Mouse (Mus musculus): ENCODE data around the gene Olfr191. TPM values are rescaled to one million over a fixed set of nuclear protein-coding genes. Genes with fewer than 3 reads are reported as not detected.
"Not testable (repeated sequence)": the region's sequence is repeated elsewhere in the genome, so short reads cannot be mapped to it uniquely, and the experiment has no call there.

Olfr191 gene
- not detected for total RNA-seq (2021)

- intact Hi-C loops (cut with DNase I); DNase-seq: not testable (repeated sequence)
Measured at GRCm38 (mm10) chr16:59089722-59090121, at the start of gene Olfr191. Gene Olfr191 (minus strand): TSS chr16:59089822.

GRCm38 (mm10) chr16:59130740-59131139, 41.1 kb upstream of the Olfr191 start:
- DNase-seq, result no peak
- intact Hi-C loops (cut with DNase I), result no loop called here

DNA sequence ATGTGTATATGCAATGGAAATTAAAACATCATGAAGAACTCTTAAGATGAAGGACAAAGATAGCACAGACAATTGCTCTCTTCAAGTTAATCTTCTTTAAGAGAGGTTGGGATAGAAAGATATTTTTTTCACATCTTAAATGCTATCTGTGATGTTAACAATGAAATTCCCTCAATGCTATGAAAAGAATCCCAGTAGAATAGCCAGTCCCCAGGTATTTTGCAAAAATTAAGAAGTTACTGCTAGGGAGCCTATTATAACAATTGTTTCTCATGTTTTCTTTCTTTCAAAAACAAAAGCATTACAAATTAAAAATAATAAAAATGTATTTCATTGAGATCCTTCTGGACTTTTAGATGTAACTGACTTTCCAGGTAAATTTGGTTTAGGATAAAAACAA, 31.3 kb upstream of the Olfr191 start, which contains the start of gene Olfr194:
TSS of gene Olfr194 (minus strand) at position 101 of the 400 bp plus-strand sequence.
- DNase-seq, result no peak

GRCm38 (mm10) chr16:59111781-59112180, 22.2 kb upstream of the Olfr191 start, which contains the start of gene Olfr193:
Gene Olfr193 (minus strand): TSS chr16:59111881.
- intact Hi-C loops (cut with DNase I), result no loop called here
- no peak for DNase-seq

More for the DNA sequence above, 31.3 kb upstream of the Olfr191 start, which contains the start of gene Olfr194:
- intact Hi-C loops (cut with DNase I), result no loop called here

DNA sequence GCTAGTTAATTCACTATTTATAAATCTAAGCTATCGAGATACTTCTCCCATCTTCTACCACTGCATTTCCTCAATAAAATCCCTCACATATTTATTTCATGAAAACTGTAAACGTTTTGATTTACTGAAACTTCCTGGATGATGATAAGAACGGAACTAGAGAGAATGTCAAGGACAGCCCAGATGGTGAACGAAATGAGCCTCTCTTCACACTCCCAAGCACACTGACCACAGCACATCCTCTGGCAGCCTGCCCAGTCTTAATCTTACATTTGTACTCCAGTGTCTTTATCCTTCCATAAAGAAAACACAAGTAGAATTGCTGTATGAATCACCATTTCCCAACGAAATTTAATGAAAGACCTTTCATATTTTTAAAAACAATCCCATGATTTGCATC, 18.9 kb upstream of the Olfr191 start:
- DNase-seq; intact Hi-C loops (cut with DNase I): not testable (repeated sequence)

DNA sequence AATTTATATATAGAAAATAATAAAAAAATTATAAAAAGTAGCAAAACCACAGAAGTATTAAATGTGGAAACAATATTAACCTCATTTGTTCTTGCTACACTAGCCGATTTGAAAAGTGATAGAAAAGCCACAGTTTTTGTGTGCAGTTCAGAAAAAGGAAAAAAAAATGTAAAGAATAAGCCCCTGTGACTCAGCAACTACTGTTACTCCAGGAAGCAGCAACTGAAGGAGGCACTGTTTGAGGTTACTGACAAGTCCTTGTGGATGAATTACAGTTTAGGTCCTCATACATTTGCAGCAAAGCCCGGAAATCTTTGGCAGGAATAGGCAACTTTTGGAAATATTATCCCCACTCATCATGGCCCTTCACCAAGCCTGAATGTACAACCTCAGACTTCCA, 15.7 kb upstream of the Olfr191 start:
- no peak for DNase-seq
- intact Hi-C loops (cut with DNase I), result no loop called here

GRCm38 (mm10) chr16:59081113-59081512, 8.5 kb downstream of the Olfr191 start:
- intact Hi-C loops (cut with DNase I), result not testable (repeated sequence)

GRCm38 (mm10) chr16:59077905-59078304, 11.7 kb downstream of the Olfr191 start, which contains the start of gene Olfr190:
Gene Olfr190 (minus strand): TSS chr16:59078005.
- intact Hi-C loops (cut with DNase I), result no loop called here
- no peak for DNase-seq

More at GRCm38 (mm10) chr16:59081113-59081512, 8.5 kb downstream of the Olfr191 start:
- not testable (repeated sequence) for DNase-seq

DNA sequence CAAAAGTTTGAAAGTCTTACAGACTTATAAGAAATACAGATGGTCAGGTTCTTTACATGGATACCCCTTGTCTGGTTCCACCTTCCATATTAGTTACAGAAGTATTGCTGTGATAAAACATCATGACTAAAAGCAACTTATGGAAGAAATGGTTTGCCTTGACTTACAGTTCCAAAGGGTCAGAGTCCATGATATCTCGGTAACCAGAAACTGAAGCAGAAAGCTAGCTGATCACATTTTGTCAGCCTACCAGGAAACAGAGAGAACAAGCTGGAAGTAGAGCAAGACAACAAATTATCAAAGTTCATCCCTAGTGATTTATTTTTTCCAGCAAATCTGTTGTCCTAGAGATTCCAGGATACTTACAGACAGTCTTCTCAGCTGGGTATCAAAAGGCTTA, 16.1 kb downstream of the Olfr191 start:
- DNase-seq, result no peak
- intact Hi-C loops (cut with DNase I), result no loop called here

- no peak for DNase-seq
- intact Hi-C loops (cut with DNase I), result no loop called here
Measured at GRCm38 (mm10) chr16:59071755-59072154, 17.9 kb downstream of the Olfr191 start.

GRCm38 (mm10) chr16:59062411-59062810, 27.2 kb downstream of the Olfr191 start:
- DNase-seq; intact Hi-C loops (cut with DNase I): not testable (repeated sequence)

GRCm38 (mm10) chr16:59049286-59049685, 40.3 kb downstream of the Olfr191 start:
- intact Hi-C loops (cut with DNase I); DNase-seq: not testable (repeated sequence)

DNA sequence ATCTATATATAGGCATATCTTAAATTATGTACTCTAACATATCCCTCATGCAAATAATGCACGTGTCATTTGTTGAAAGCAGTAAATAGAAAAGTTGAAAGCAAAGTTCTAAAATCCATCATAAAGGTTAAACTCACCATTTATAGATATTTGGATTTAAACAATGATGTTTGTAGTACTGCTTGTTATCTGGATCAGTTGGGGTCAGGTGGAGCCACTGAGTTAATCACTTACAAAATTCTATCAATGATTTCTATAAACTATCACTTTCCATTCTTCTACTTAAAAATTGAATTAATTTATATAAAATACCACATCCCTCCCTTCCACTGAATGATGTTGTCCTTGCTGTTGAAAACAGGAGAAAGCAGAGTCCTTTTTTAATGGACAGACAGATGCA, 40.8 kb downstream of the Olfr191 start:
- no peak for DNase-seq
- intact Hi-C loops (cut with DNase I), result no loop called here

- intact Hi-C loops (cut with DNase I), result no loop called here
- no peak for DNase-seq
Measured at GRCm38 (mm10) chr16:59047579-59047978, 42.0 kb downstream of the Olfr191 start.

GRCm38 (mm10) chr16:59045835-59046234, 43.8 kb downstream of the Olfr191 start:
- intact Hi-C loops (cut with DNase I), result no loop called here
- no peak for DNase-seq

- DNase-seq, result no peak
- intact Hi-C loops (cut with DNase I), result no loop called here
Measured at GRCm38 (mm10) chr16:59039710-59040109, 49.9 kb downstream of the Olfr191 start, which contains the start of gene Olfr187. Gene Olfr187 (minus strand): TSS chr16:59039767.

Other genes starting within 250 kb of the Olfr191 start
- gene Olfr177, start 215.1 kb downstream of the Olfr191 start, total RNA-seq (2021), result not detected
- gene Olfr178, start 197.8 kb downstream of the Olfr191 start, total RNA-seq (2021), result not detected
- gene Olfr181, start 161.1 kb downstream of the Olfr191 start, total RNA-seq (2021), result not detected
- gene Olfr180, start 160.4 kb downstream of the Olfr191 start, total RNA-seq (2021), result not detected
- not detected for gene Olfr183, start 94.5 kb downstream of the Olfr191 start, total RNA-seq (2021)
- not detected for gene Olfr186, start 59.5 kb downstream of the Olfr191 start, total RNA-seq (2021)
- not detected for gene Olfr187, start 50.1 kb downstream of the Olfr191 start, total RNA-seq (2021)
- not detected for gene Olfr190, start 11.8 kb downstream of the Olfr191 start, total RNA-seq (2021)
- not detected for gene Olfr193, start 22.1 kb upstream of the Olfr191 start, total RNA-seq (2021)
- not detected for gene Olfr194, start 31.2 kb upstream of the Olfr191 start, total RNA-seq (2021)
- not detected for gene Olfr195, start 57.2 kb upstream of the Olfr191 start, total RNA-seq (2021)
- gene Olfr196, start 80.6 kb upstream of the Olfr191 start, total RNA-seq (2021), result not detected
- gene Olfr198, start 113.7 kb upstream of the Olfr191 start, total RNA-seq (2021), result not detected
- not detected for gene Olfr199, start 129.9 kb upstream of the Olfr191 start, total RNA-seq (2021)
- not detected for gene Olfr201, start 182.8 kb upstream of the Olfr191 start, total RNA-seq (2021)
- gene Olfr202, start 197.0 kb upstream of the Olfr191 start, total RNA-seq (2021), result not detected
- not detected for gene Olfr203, start 209.1 kb upstream of the Olfr191 start, total RNA-seq (2021)
- under 1 TPM; 0.06 to 0.12 TPM for gene Olfr204, start 228.4 kb upstream of the Olfr191 start, total RNA-seq (2021)
- not detected for gene Olfr205, start 241.3 kb upstream of the Olfr191 start, total RNA-seq (2021)

Data from left cerebral cortex, postnatal 4 days (tissue).